Mouse (Mus musculus) cortical plate, adult 2 months (tissue): ENCODE measurements at regions not wholly inside any gene's neighbourhood (a gene's known extent, or its start where the extent isn't known, plus 50 kb on each side); places are given as distances from the start of the nearest gene placed in this dataset.

Experiments used
- CTCF ChIP-seq: fragments of 200-500 bp; IDR thresholded peaks from 2 replicates; pipeline ENCODE4 v1.5.1; 2011; ENCODE audit warnings: mild to moderate bottlenecking, control low read depth, low read length; ENCODE audit not compliant: insufficient read depth; ENCODE audit errors: extremely low read depth
- POLR2A ChIP-seq: fragments of 200-500 bp; IDR thresholded peaks from 2 replicates; pipeline ENCODE4 v1.6.1; 2011; ENCODE audit warnings: mild to moderate bottlenecking, low read length, control low read depth; ENCODE audit not compliant: insufficient read depth; ENCODE audit errors: extremely low read depth

GRCm38 (mm10) chr1:142738376-142738775, 902.1 kb upstream of the B3galt2 start:
- TF ChIP-seq POLR2A (no peak), CTCF (no peak)
